Mouse (Mus musculus): Measurements from ENCODE around the gene Slc35a5. TPM values are rescaled to one million over a fixed set of nuclear protein-coding genes. Genes with fewer than 3 reads are reported as not detected.
A peak's percentile ranks its signal among the peaks of the same experiment; 100 is the strongest.

Gene Slc35a5
- total and polyA plus RNA-seq, 3 experiments, result 3.9 to 5.2 TPM; not detected in 1

DNA sequence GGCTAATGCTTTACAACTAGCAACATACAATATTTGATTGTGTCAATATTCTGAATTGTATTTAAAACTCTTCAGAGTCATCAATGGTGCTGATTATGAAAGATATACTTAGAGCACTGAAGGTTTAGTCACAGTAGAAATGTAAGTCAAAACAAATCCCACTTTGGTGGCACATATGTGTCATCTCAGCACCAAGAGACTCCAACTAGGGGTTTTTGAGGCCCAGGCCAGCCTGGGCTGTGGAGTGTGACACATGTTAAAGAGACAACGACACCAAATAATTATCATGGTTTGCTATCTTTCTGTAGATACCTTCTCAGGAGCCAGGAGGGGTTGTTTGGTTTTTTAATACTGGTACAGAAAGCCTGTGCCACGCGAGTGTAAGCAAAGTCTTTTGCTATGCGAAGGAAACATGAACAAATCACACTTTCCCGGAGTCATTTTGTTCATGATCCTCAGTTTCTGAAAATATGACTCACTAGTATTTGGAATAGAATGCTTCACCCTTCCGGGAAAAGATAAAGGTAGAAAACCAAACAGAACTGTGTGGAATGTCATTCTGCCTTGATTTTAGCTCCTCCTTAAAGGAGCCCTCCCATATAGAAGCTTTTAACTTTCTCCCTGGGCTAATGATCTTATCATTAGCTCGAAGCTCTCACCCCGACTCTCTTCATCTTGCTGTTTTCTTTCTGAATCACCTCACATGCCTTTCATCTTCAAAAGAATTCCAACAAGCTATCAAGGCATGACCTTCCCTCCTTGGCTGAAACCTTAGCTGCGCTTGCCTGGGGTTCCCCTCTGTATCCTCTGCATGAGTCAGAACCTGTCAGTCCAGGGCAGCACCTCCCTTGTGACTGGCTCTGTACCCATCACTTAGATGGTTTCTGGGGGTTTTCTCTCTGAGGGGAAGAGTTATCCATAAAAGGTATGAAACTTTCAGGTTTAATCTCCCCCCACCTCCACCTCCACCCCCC lies 34.0 kb downstream of the Slc35a5 start:
- H3K27me3 ChIP-seq (ENCODE audit: control insufficient read depth in 1 of 2, insufficient read depth in 2 of 2, low read length in 2 of 2), result peaks cover 2 to 7% of the 10 kb centered on the region in 2 experiments; a peak in 2 of 4 replicates
- no peak overlapping the region for H3K4me3 ChIP-seq (ENCODE audit: control insufficient read depth in 1 of 2, insufficient read depth in 1 of 2, low read depth in 2 of 2, low read length in 2 of 2)
- no peak overlapping the region for H3K9ac ChIP-seq (ENCODE audit: control insufficient read depth, low read depth, low read length, poor library complexity, severe bottlenecking)
- H3K36me3 ChIP-seq (ENCODE audit: control insufficient read depth in 1 of 2, insufficient read depth in 2 of 2, low read length in 2 of 2), result no peaks in the 10 kb centered on the region
- H3K4me1 ChIP-seq (ENCODE audit: control insufficient read depth in 1 of 2, insufficient read depth in 2 of 2, low read length in 2 of 2), result no peaks in the 10 kb centered on the region
- no peak for DNase-seq (ENCODE audit: low read depth, low spot score)
- no peak overlapping the region for H3K27ac ChIP-seq (ENCODE audit: control insufficient read depth, low read depth, low read length)
- no peak for TF ChIP-seq ZNF384 (IDR thresholded peaks at IDR 0.05; ENCODE audit: low read depth, low read length)
- TF ChIP-seq NELFE (IDR thresholded peaks at IDR 0.05; ENCODE audit: low read depth, low read length), result no peak
- TF ChIP-seq USF1 (IDR thresholded peaks at IDR 0.05; ENCODE audit: low read depth, low read length), result no peak
- TF ChIP-seq EP300 (IDR thresholded peaks at IDR 0.05; ENCODE audit: low read depth in 1 of 2, low read length in 2 of 2), result no peak
- no peak for TF ChIP-seq MAX (IDR thresholded peaks at IDR 0.05; ENCODE audit: low read length)
- no peak for TF ChIP-seq POLR2AphosphoS5 (IDR thresholded peaks at IDR 0.05; ENCODE audit: borderline replicate concordance, low read depth, low read length)
- no peak for TF ChIP-seq MAZ (IDR thresholded peaks at IDR 0.05; ENCODE audit: low read depth, low read length)
- TF ChIP-seq TAL1 (IDR thresholded peaks at IDR 0.05; ENCODE audit: low read length), result no peak
- no peak for TF ChIP-seq CHD2 (IDR thresholded peaks at IDR 0.05; ENCODE audit: low read length)
- no peak for TF ChIP-seq NRF1 (IDR thresholded peaks at IDR 0.05; ENCODE audit: insufficient read depth, low read depth, low read length, poor library complexity, severe bottlenecking)
- no peak for TF ChIP-seq POLR2A (IDR thresholded peaks at IDR 0.05; ENCODE audit: control insufficient read depth in 1 of 2, insufficient read depth in 1 of 2, low read depth in 1 of 2, low read length in 2 of 2, poor library complexity in 1 of 2)
- no peak for TF ChIP-seq ZKSCAN1 (IDR thresholded peaks at IDR 0.05; ENCODE audit: low read depth, low read length)
- H3K9me3 ChIP-seq (replicated peaks; ENCODE audit: insufficient read depth, low read length), result no peaks in the 10 kb centered on the region
- H3K79me2 ChIP-seq (ENCODE audit: control insufficient read depth, insufficient read depth, low read length, poor library complexity), result no peaks in the 10 kb centered on the region

DNA sequence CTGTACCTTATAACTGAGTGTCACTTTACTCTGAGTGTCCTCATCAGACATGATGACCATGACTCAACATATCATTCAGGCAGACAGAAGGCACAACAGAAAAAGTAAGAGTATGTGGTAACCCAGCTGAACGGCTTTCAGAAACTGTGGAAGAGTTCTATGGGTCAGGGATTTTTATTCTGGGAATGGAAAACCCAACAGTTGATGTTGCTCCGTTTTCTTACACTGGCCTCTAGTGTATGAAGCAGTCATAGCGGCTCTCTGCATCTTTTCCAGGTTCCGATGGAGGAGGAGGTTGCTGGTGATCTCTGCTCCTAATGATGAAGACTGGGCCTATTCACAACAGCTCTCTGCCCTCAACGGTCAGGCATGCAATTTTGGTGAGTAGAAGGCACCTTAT lies 35.9 kb downstream of the Slc35a5 start:
- no peaks in the 10 kb centered on the region for H3K79me2 ChIP-seq (ENCODE audit: control insufficient read depth, insufficient read depth, low read length, poor library complexity)
- H3K4me3 ChIP-seq (ENCODE audit: control insufficient read depth in 1 of 2, insufficient read depth in 1 of 2, low read depth in 2 of 2, low read length in 2 of 2), result no peak overlapping the region
- H3K27ac ChIP-seq (ENCODE audit: control insufficient read depth, low read depth, low read length), result no peak overlapping the region
- no peaks in the 10 kb centered on the region for H3K36me3 ChIP-seq (ENCODE audit: control insufficient read depth in 1 of 2, insufficient read depth in 2 of 2, low read length in 2 of 2)
- H3K4me1 ChIP-seq (ENCODE audit: control insufficient read depth in 1 of 2, insufficient read depth in 2 of 2, low read length in 2 of 2), result no peaks in the 10 kb centered on the region
- TF ChIP-seq USF1 (IDR thresholded peaks at IDR 0.05; ENCODE audit: low read depth, low read length), result no peak
- no peak for TF ChIP-seq MEF2A (IDR thresholded peaks at IDR 0.05; ENCODE audit: extremely low read depth, insufficient replicate concordance, low read depth, low read length, poor library complexity, severe bottlenecking)
- TF ChIP-seq SIN3A (IDR thresholded peaks at IDR 0.05; ENCODE audit: low read length), result no peak
- no peak for TF ChIP-seq ZMIZ1 (IDR thresholded peaks at IDR 0.05; ENCODE audit: low read depth, low read length)
- TF ChIP-seq RCOR1 (IDR thresholded peaks at IDR 0.05; ENCODE audit: low read depth, low read length), result no peak
- TF ChIP-seq BHLHE40 (IDR thresholded peaks at IDR 0.05; ENCODE audit: borderline replicate concordance, low read depth, low read length), result no peak
- TF ChIP-seq E2F4 (IDR thresholded peaks at IDR 0.05; ENCODE audit: borderline replicate concordance, low read depth, low read length), result no peak
- TF ChIP-seq ZC3H11A (IDR thresholded peaks at IDR 0.05; ENCODE audit: low read depth, low read length), result no peak
- no peak for TF ChIP-seq HCFC1 (IDR thresholded peaks at IDR 0.05; ENCODE audit: low read depth, low read length)
- no peak for TF ChIP-seq MXI1 (IDR thresholded peaks at IDR 0.05; ENCODE audit: low read depth, low read length)
- peak; percentile 35; the same call in 1 of the 2 replicates for TF ChIP-seq SMC3 (IDR thresholded peaks at IDR 0.05; ENCODE audit: low read depth, low read length)
- no peak for TF ChIP-seq MAFK (IDR thresholded peaks at IDR 0.05; ENCODE audit: borderline replicate concordance, low read depth, low read length)
- no peak for TF ChIP-seq ELF1 (IDR thresholded peaks at IDR 0.05; ENCODE audit: low read depth, low read length)
- TF ChIP-seq NELFE (IDR thresholded peaks at IDR 0.05; ENCODE audit: low read depth, low read length), result no peak
- no peak for TF ChIP-seq MAZ (IDR thresholded peaks at IDR 0.05; ENCODE audit: low read depth, low read length)
- TF ChIP-seq TAL1 (IDR thresholded peaks at IDR 0.05; ENCODE audit: low read length), result no peak
- no peak for TF ChIP-seq ZKSCAN1 (IDR thresholded peaks at IDR 0.05; ENCODE audit: low read depth, low read length)
- no peak for TF ChIP-seq POLR2A (IDR thresholded peaks at IDR 0.05; ENCODE audit: control insufficient read depth in 1 of 2, insufficient read depth in 1 of 2, low read depth in 1 of 2, low read length in 2 of 2, poor library complexity in 1 of 2)
- TF ChIP-seq CHD2 (IDR thresholded peaks at IDR 0.05; ENCODE audit: low read length), result no peak
- no peak for TF ChIP-seq KAT2A (conservative IDR thresholded peaks at IDR 0.05; ENCODE audit: low read depth, low read length)
- peak; percentile 41 for TF ChIP-seq RAD21 (IDR thresholded peaks at IDR 0.05; ENCODE audit: low read depth, low read length)
- no peak for TF ChIP-seq MAX (IDR thresholded peaks at IDR 0.05; ENCODE audit: low read length)
- no peak for TF ChIP-seq ZNF384 (IDR thresholded peaks at IDR 0.05; ENCODE audit: low read depth, low read length)
- peak in 2 of 3 experiments; percentile 33 to 43; a peak in 3 of 6 replicates for TF ChIP-seq CTCF (IDR thresholded peaks at IDR 0.05 in 2 of 3, conservative IDR thresholded peaks at IDR 0.05 in 1 of 3; ENCODE audit: control insufficient read depth in 1 of 3, insufficient read depth in 1 of 3, low read depth in 2 of 3, low read length in 3 of 3, poor library complexity in 1 of 3, severe bottlenecking in 1 of 3)
- DNase-seq (ENCODE audit: low read depth, low spot score), result peak; percentile 15
- H3K9ac ChIP-seq (ENCODE audit: control insufficient read depth, low read depth, low read length, poor library complexity, severe bottlenecking), result no peak overlapping the region
- H3K27me3 ChIP-seq (ENCODE audit: control insufficient read depth in 1 of 2, insufficient read depth in 2 of 2, low read length in 2 of 2), result peaks cover 2 to 4% of the 10 kb centered on the region in 2 experiments; a peak in 2 of 4 replicates
- H3K9me3 ChIP-seq (replicated peaks; ENCODE audit: insufficient read depth, low read length), result no peaks in the 10 kb centered on the region
